In genomic region chr1:182591491-182591890, GRCm38 (mm10) we compare ENCODE assay signal across 24 mouse cellular contexts. TPM values are rescaled to one million over a fixed set of nuclear protein-coding genes. Genes with fewer than 3 reads are reported as not detected.
DNase-seq lines count a peak whose midpoint lies in the region; ATAC-seq and TF ChIP-seq lines count a peak whose summit lies in the region.
"Had no signal": no experiment of that assay in that cellular context is flagged by ENCODE, and none has a peak within 500 bp of the region (broad histone marks: within the 10 kb centered on the region; RNA-seq: fewer than 3 reads in every experiment).

No protein-coding gene starts in this region.

- ATAC-seq in forebrain, embryonic 14.5 days, result 0 out of 2 replicates have a peak, but pooled peaks have one; percentile 40
- no peak for ATAC-seq in forebrain, embryonic 11.5 days (replicated peaks; ENCODE audit: low FRiP score)
- ATAC-seq in midbrain, embryonic 11.5 days (ENCODE audit: low FRiP score), result peak; percentile 75
- no peak for ATAC-seq in midbrain, embryonic 15.5 days (replicated peaks)
- ATAC-seq: intestine, embryonic 16.5 days had no signal

- no peaks in the 10 kb centered on the region for H3K36me3 ChIP-seq in forebrain, embryonic 14.5 days (ENCODE audit: control insufficient read depth, insufficient read depth, low read length)
- H3K36me3 ChIP-seq in forebrain, embryonic 11.5 days (ENCODE audit: control insufficient read depth, insufficient read depth, low read length), result no peaks in the 10 kb centered on the region
- no peaks in the 10 kb centered on the region for H3K36me3 ChIP-seq in midbrain, embryonic 11.5 days (ENCODE audit: control insufficient read depth, insufficient read depth, low read length)
- H3K36me3 ChIP-seq in midbrain, embryonic 15.5 days (replicated peaks), result no peaks in the 10 kb centered on the region
- no peaks in the 10 kb centered on the region for H3K36me3 ChIP-seq in myocyte (ENCODE audit: control insufficient read depth, insufficient read depth)
- H3K36me3 ChIP-seq: embryonic facial prominence, embryonic 15.5 days; forebrain, embryonic 10.5 days; heart, embryonic 13.5 days; hindbrain, embryonic 15.5 days had no signal

- no peaks in the 10 kb centered on the region for H3K9me3 ChIP-seq in forebrain, embryonic 14.5 days (replicated peaks; ENCODE audit: control insufficient read depth, low read length)
- no peaks in the 10 kb centered on the region for H3K9me3 ChIP-seq in forebrain, embryonic 11.5 days (ENCODE audit: control insufficient read depth, low read length)
- no peaks in the 10 kb centered on the region for H3K9me3 ChIP-seq in midbrain, embryonic 11.5 days (ENCODE audit: control insufficient read depth, low read length)
- no peaks in the 10 kb centered on the region for H3K9me3 ChIP-seq in midbrain, embryonic 15.5 days
- H3K9me3 ChIP-seq: embryonic facial prominence, embryonic 15.5 days; forebrain, embryonic 10.5 days; heart, embryonic 13.5 days; hindbrain, embryonic 15.5 days had no signal

- WGBS in forebrain, embryonic 14.5 days, result 51% methylated on average over 7 of the region's 7 CpGs
- WGBS in forebrain, embryonic 11.5 days, result 60% methylated on average over 7 of the region's 7 CpGs
- 42% methylated on average over 7 of the region's 7 CpGs for WGBS in midbrain, embryonic 11.5 days
- WGBS in midbrain, embryonic 15.5 days, result 36% methylated on average over 7 of the region's 7 CpGs

- no peak for TF ChIP-seq POLR2A in myocyte (IDR thresholded peaks at IDR 0.05; ENCODE audit: insufficient read length, low read depth)

- H3K9ac ChIP-seq in forebrain, embryonic 14.5 days (ENCODE audit: low read length), result no peak overlapping the region
- H3K9ac ChIP-seq in forebrain, embryonic 11.5 days (ENCODE audit: low read length), result no peak overlapping the region
- H3K9ac ChIP-seq in midbrain, embryonic 11.5 days (ENCODE audit: low read length), result no peak overlapping the region
- no peak overlapping the region for H3K9ac ChIP-seq in midbrain, embryonic 15.5 days
- H3K9ac ChIP-seq: embryonic facial prominence, embryonic 15.5 days; heart, embryonic 13.5 days; hindbrain, embryonic 15.5 days had no signal

- no peak for DNase-seq in forebrain, embryonic 14.5 days (ENCODE audit: low spot score)
- no peak for DNase-seq in forebrain, embryonic 11.5 days (ENCODE audit: low spot score)
- DNase-seq in midbrain, embryonic 11.5 days (ENCODE audit: low spot score, missing footprints), result no peak
- DNase-seq in R1 (ENCODE audit: low read depth, low spot score), result peak; percentile 38
- no peak for DNase-seq in cerebellum, adult 9-10 months
- DNase-seq: adrenal gland, postnatal 10 days; cerebellum, adult 18-20 months; cerebellum, postnatal 14 days; embryo, embryonic 11 days; gastrocnemius, adult 2 months; gastrocnemius, postnatal 25 days; heart, postnatal 36 days had no signal

- H3K79me2 ChIP-seq in myocyte (ENCODE audit: control insufficient read depth, insufficient read depth), result no peaks in the 10 kb centered on the region

- no peak overlapping the region for H3K4me2 ChIP-seq in forebrain, embryonic 14.5 days (ENCODE audit: low read length)
- H3K4me2 ChIP-seq in forebrain, embryonic 11.5 days (ENCODE audit: low read depth, low read length, severe bottlenecking), result no peak overlapping the region
- no peak overlapping the region for H3K4me2 ChIP-seq in midbrain, embryonic 11.5 days
- no peak overlapping the region for H3K4me2 ChIP-seq in midbrain, embryonic 15.5 days
- H3K4me2 ChIP-seq in myocyte (ENCODE audit: low read depth), result no peak overlapping the region
- H3K4me2 ChIP-seq: embryonic facial prominence, embryonic 15.5 days; heart, embryonic 13.5 days; hindbrain, embryonic 15.5 days had no signal

- no peaks in the 10 kb centered on the region for H3K27me3 ChIP-seq in forebrain, embryonic 14.5 days (replicated peaks; ENCODE audit: control insufficient read depth, insufficient read depth, low read length)
- H3K27me3 ChIP-seq in forebrain, embryonic 11.5 days (ENCODE audit: control insufficient read depth, insufficient read depth, low read length), result no peaks in the 10 kb centered on the region
- no peaks in the 10 kb centered on the region for H3K27me3 ChIP-seq in midbrain, embryonic 11.5 days (ENCODE audit: control insufficient read depth, insufficient read depth, low read length)
- no peaks in the 10 kb centered on the region for H3K27me3 ChIP-seq in midbrain, embryonic 15.5 days (replicated peaks)
- H3K27me3 ChIP-seq in myocyte (ENCODE audit: control insufficient read depth, insufficient read depth, insufficient read length), result peaks cover 42% of the 10 kb centered on the region
- H3K27me3 ChIP-seq: embryonic facial prominence, embryonic 15.5 days; hindbrain, embryonic 15.5 days; Patski had no signal

- no peak overlapping the region for H3ac ChIP-seq in myocyte (ENCODE audit: control insufficient read depth, insufficient read length)

- H3K27ac ChIP-seq in forebrain, embryonic 14.5 days (ENCODE audit: low read depth, low read length), result no peak overlapping the region
- H3K27ac ChIP-seq in forebrain, embryonic 11.5 days (ENCODE audit: low read depth, low read length), result no peak overlapping the region
- no peak overlapping the region for H3K27ac ChIP-seq in midbrain, embryonic 11.5 days (ENCODE audit: low read depth, low read length)
- H3K27ac ChIP-seq in midbrain, embryonic 15.5 days, result no peak overlapping the region
- H3K27ac ChIP-seq: embryonic facial prominence, embryonic 15.5 days; forebrain, embryonic 10.5 days; gastrocnemius, adult 2 months; heart, embryonic 13.5 days; hindbrain, embryonic 15.5 days had no signal

- no peak overlapping the region for H3K4me3 ChIP-seq in forebrain, embryonic 14.5 days (ENCODE audit: low read depth, low read length)
- H3K4me3 ChIP-seq in forebrain, embryonic 11.5 days (ENCODE audit: low read depth, low read length), result no peak overlapping the region
- H3K4me3 ChIP-seq in midbrain, embryonic 11.5 days (ENCODE audit: low read depth, low read length), result no peak overlapping the region
- H3K4me3 ChIP-seq in midbrain, embryonic 15.5 days, result no peak overlapping the region
- no peak overlapping the region for H3K4me3 ChIP-seq in myocyte
- H3K4me3 ChIP-seq: embryonic facial prominence, embryonic 15.5 days; erythroblast, embryonic 14.5 days; forebrain, embryonic 10.5 days; gastrocnemius, adult 2 months; heart, embryonic 13.5 days; hindbrain, embryonic 15.5 days had no signal

- H3K4me1 ChIP-seq in forebrain, embryonic 14.5 days (ENCODE audit: control insufficient read depth, insufficient read depth, low read length), result no peaks in the 10 kb centered on the region
- H3K4me1 ChIP-seq in forebrain, embryonic 11.5 days (replicated peaks; ENCODE audit: control insufficient read depth, insufficient read depth, low read length), result no peaks in the 10 kb centered on the region
- peaks cover 6% of the 10 kb centered on the region for H3K4me1 ChIP-seq in midbrain, embryonic 11.5 days (ENCODE audit: control insufficient read depth, insufficient read depth, low read length)
- no peaks in the 10 kb centered on the region for H3K4me1 ChIP-seq in midbrain, embryonic 15.5 days
- H3K4me1 ChIP-seq: embryonic facial prominence, embryonic 15.5 days; hindbrain, embryonic 15.5 days had no signal

TF ChIP-seq in myocyte, 11 proteins besides CTCF, POLR2A, EP300 and RAD21:
- TF ChIP-seq MAX (IDR thresholded peaks at IDR 0.05; ENCODE audit: low read depth), result no peak
- TF ChIP-seq USF1 (IDR thresholded peaks at IDR 0.05; ENCODE audit: low read depth), result peak; percentile 23

RNA-seq across cellular contexts. Expression of gene Capn8, which starts 26.7 kb away (rescaled TPM):
- 0.06 TPM in 1 of 2 replicates, not detected in the other for polyA plus RNA-seq in forebrain, embryonic 14.5 days (2014; fragmentation: Nextera tagmentation; extraction: Ambion mirVana)
- polyA plus RNA-seq in forebrain, embryonic 11.5 days (2014; fragmentation: Nextera tagmentation; extraction: Ambion mirVana), result 0.08 TPM in 1 of 2 replicates, not detected in the other
- polyA plus RNA-seq in midbrain, embryonic 11.5 days (2014; fragmentation: Nextera tagmentation; extraction: Ambion mirVana), result 0.12 TPM in 1 of 2 replicates, not detected in the other
- polyA plus RNA-seq in midbrain, embryonic 15.5 days (2015; fragmentation: Nextera tagmentation; extraction: Ambion mirVana), result 0.06 and 0.11 TPM in 2 replicates
- polyA plus RNA-seq in myocyte (2012; fragmentation: generic; extraction: Trizol), result not detected
- polyA plus RNA-seq: embryonic facial prominence, embryonic 11.5 days; erythroblast, embryonic 14.5 days; forebrain, embryonic 10.5 days; heart, embryonic 13.5 days; heart, postnatal 0 days; hindbrain, embryonic 11.5 days; hindbrain, embryonic 15.5 days had no signal

Comparison
In these comparisons a context has a peak if more than half of its experiments do, and no peak if none do; other contexts are left out.
1. ATAC-seq: peak in forebrain, embryonic 14.5 days (single experiment) and midbrain, embryonic 11.5 days (single experiment); none in forebrain, embryonic 11.5 days (single experiment) and midbrain, embryonic 15.5 days (single experiment).